ENCODE assay signal across 20 mouse cellular contexts in the genomic region with DNA sequence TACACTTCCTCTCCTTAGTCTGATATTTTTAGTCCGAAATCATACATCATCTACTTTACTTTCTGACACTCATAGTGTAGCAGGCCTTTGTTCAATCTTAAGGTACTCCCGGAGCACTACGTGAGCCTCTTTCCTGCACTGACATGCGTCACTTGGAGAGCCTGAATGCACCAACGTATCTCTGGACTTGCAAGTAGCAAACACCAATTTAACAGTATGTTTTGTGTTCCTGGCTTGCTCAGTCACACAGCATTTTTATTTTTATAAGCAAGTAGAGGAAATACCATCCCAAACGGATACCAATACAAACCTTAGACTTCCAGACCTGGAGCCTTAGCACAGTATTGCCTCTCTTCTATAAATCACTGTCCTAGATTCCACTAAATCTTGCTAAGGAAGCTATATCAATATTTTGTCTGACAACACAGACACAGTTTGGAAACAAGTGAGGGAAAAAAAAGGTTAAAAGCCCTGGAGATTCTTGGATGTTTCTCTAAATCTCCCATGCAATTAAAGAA.
DNase-seq lines count a peak whose midpoint lies in the region; ATAC-seq and TF ChIP-seq lines count a peak whose summit lies in the region.
"Had no signal": no experiment of that assay in that cellular context is flagged by ENCODE, and none has a peak within 500 bp of the region (broad histone marks: within the 10 kb centered on the region; RNA-seq: fewer than 3 reads in every experiment).

No protein-coding gene starts in this region.

- no peak overlapping the region for H3K4me2 ChIP-seq in heart, embryonic 13.5 days
- no peak overlapping the region for H3K4me2 ChIP-seq in stomach, embryonic 14.5 days (replicated peaks; ENCODE audit: low read depth, low read length)
- no peak overlapping the region for H3K4me2 ChIP-seq in stomach, postnatal 0 days (replicated peaks; ENCODE audit: low read depth)
- H3K4me2 ChIP-seq: embryonic facial prominence, embryonic 13.5 days; hindbrain, embryonic 12.5 days; liver, embryonic 11.5 days; neural tube, embryonic 15.5 days had no signal

- no peak for TF ChIP-seq EP300 in stomach, postnatal 0 days (optimal IDR thresholded peaks at IDR 0.05)

- H3K36me3 ChIP-seq in heart, embryonic 13.5 days: no peaks in the 10 kb centered on the region
- no peaks in the 10 kb centered on the region for H3K36me3 ChIP-seq in heart, embryonic 10.5 days
- no peaks in the 10 kb centered on the region for H3K36me3 ChIP-seq in stomach, embryonic 14.5 days (ENCODE audit: control insufficient read depth, insufficient read depth, low read length)
- H3K36me3 ChIP-seq in stomach, postnatal 0 days (ENCODE audit: control insufficient read depth, insufficient read depth, low read length): no peaks in the 10 kb centered on the region
- H3K36me3 ChIP-seq: embryonic facial prominence, embryonic 13.5 days; hindbrain, embryonic 12.5 days; midbrain, embryonic 10.5 days; neural tube, embryonic 15.5 days had no signal

- peaks cover 13% of the 10 kb centered on the region for H3K4me1 ChIP-seq in heart, embryonic 13.5 days
- no peaks in the 10 kb centered on the region for H3K4me1 ChIP-seq in heart, embryonic 10.5 days
- H3K4me1 ChIP-seq in stomach, embryonic 14.5 days (ENCODE audit: control insufficient read depth, insufficient read depth, low read length): no peaks in the 10 kb centered on the region
- no peaks in the 10 kb centered on the region for H3K4me1 ChIP-seq in stomach, postnatal 0 days (replicated peaks; ENCODE audit: control insufficient read depth, insufficient read depth)
- H3K4me1 ChIP-seq: embryonic facial prominence, embryonic 13.5 days; hindbrain, embryonic 12.5 days; midbrain, embryonic 10.5 days; neural tube, embryonic 15.5 days had no signal

- H3K27me3 ChIP-seq in heart, embryonic 13.5 days (replicated peaks): no peaks in the 10 kb centered on the region
- H3K27me3 ChIP-seq in heart, embryonic 10.5 days (ENCODE audit: insufficient read depth, poor library complexity, severe bottlenecking): no peaks in the 10 kb centered on the region
- H3K27me3 ChIP-seq in stomach, embryonic 14.5 days (ENCODE audit: control insufficient read depth, insufficient read depth, low read length): no peaks in the 10 kb centered on the region
- H3K27me3 ChIP-seq in stomach, postnatal 0 days (ENCODE audit: control insufficient read depth, insufficient read depth, low read length): no peaks in the 10 kb centered on the region
- H3K27me3 ChIP-seq: embryonic facial prominence, embryonic 13.5 days; hindbrain, embryonic 12.5 days; neural tube, embryonic 15.5 days had no signal

- TF ChIP-seq CTCF in stomach, postnatal 0 days (IDR thresholded peaks at IDR 0.05; ENCODE audit: low read depth): no peak

- peak overlapping the region; percentile 33; the same call in 1 of the 2 replicates for H3K27ac ChIP-seq in heart, embryonic 13.5 days (replicated peaks)
- no peak overlapping the region for H3K27ac ChIP-seq in heart, embryonic 10.5 days
- H3K27ac ChIP-seq in stomach, embryonic 14.5 days (ENCODE audit: low read length): peak overlapping the region; percentile 15; the same call in 1 of the 2 replicates
- no peak overlapping the region for H3K27ac ChIP-seq in stomach, postnatal 0 days (replicated peaks)
- H3K27ac ChIP-seq: embryonic facial prominence, embryonic 13.5 days; hindbrain, embryonic 12.5 days; midbrain, embryonic 10.5 days; neural tube, embryonic 15.5 days had no signal

- H3K4me3 ChIP-seq in heart, embryonic 13.5 days: no peak overlapping the region
- H3K4me3 ChIP-seq in heart, embryonic 10.5 days: no peak overlapping the region
- H3K4me3 ChIP-seq in stomach, embryonic 14.5 days (ENCODE audit: low read depth, low read length): no peak overlapping the region
- H3K4me3 ChIP-seq in stomach, postnatal 0 days (ENCODE audit: low read depth, low read length): no peak overlapping the region
- H3K4me3 ChIP-seq: embryonic facial prominence, embryonic 13.5 days; hindbrain, embryonic 12.5 days; midbrain, embryonic 10.5 days; neural tube, embryonic 15.5 days had no signal

- H3K9ac ChIP-seq in heart, embryonic 13.5 days: no peak overlapping the region
- H3K9ac ChIP-seq in stomach, embryonic 14.5 days (replicated peaks; ENCODE audit: low read depth, low read length): no peak overlapping the region
- no peak overlapping the region for H3K9ac ChIP-seq in stomach, postnatal 0 days (ENCODE audit: low read length)
- H3K9ac ChIP-seq: embryonic facial prominence, embryonic 13.5 days; hindbrain, embryonic 12.5 days; neural tube, embryonic 15.5 days had no signal

- DNase-seq in heart, embryonic 10.5 days (ENCODE audit: low spot score): no peak
- peak; percentile 27 for DNase-seq in kidney, adult 9 months
- DNase-seq in kidney, adult 11 months: no peak
- DNase-seq in stomach, postnatal 0 days (ENCODE audit: low spot score): no peak
- DNase-seq in gastrocnemius, adult 18-20 months (ENCODE audit: low spot score): no peak
- DNase-seq: cerebellum, adult 8-10 months; cerebellum, postnatal 36 days; embryo, embryonic 11 days; gastrocnemius, postnatal 10 days; layer of hippocampus, postnatal 36 days; lung, adult 18-20 months had no signal

- ATAC-seq in heart, embryonic 13.5 days (ENCODE audit: extremely low read depth, insufficient number of reproducible peaks, low FRiP score, low TSS enrichment): no peak
- no peak for ATAC-seq in stomach, embryonic 14.5 days (ENCODE audit: insufficient number of reproducible peaks, insufficient read depth, low FRiP score, low read depth)
- ATAC-seq in stomach, postnatal 0 days (ENCODE audit: low FRiP score, low TSS enrichment): no peak
- no peak for ATAC-seq in erythroblast, adult 5-6 weeks (replicated peaks; ENCODE audit: low FRiP score, poor library complexity, severe bottlenecking)
- ATAC-seq: forebrain, embryonic 14.5 days had no signal

- WGBS in heart, embryonic 13.5 days: 60% methylated on average over 6 of the region's 6 CpGs
- 66% methylated on average over 6 of the region's 6 CpGs for WGBS in heart, embryonic 10.5 days
- WGBS in stomach, embryonic 14.5 days: 50% methylated on average over 6 of the region's 6 CpGs
- 49% methylated on average over 6 of the region's 6 CpGs for WGBS in stomach, postnatal 0 days

- no peaks in the 10 kb centered on the region for H3K9me3 ChIP-seq in heart, embryonic 13.5 days
- H3K9me3 ChIP-seq in heart, embryonic 10.5 days: no peaks in the 10 kb centered on the region
- no peaks in the 10 kb centered on the region for H3K9me3 ChIP-seq in stomach, embryonic 14.5 days (ENCODE audit: control insufficient read depth, low read depth, low read length)
- no peaks in the 10 kb centered on the region for H3K9me3 ChIP-seq in stomach, postnatal 0 days (ENCODE audit: control insufficient read depth, low read length)
- H3K9me3 ChIP-seq: embryonic facial prominence, embryonic 13.5 days; hindbrain, embryonic 12.5 days; midbrain, embryonic 10.5 days; neural tube, embryonic 15.5 days had no signal

Comparison
In these comparisons a context has a peak if more than half of its experiments do, and no peak if none do; other contexts are left out.
1. H3K27ac ChIP-seq: peak in heart, embryonic 13.5 days (single experiment) and stomach, embryonic 14.5 days (single experiment); none in heart, embryonic 10.5 days (single experiment) and stomach, postnatal 0 days (single experiment).